Mouse (Mus musculus) right cerebral cortex, adult 2 months (tissue): ENCODE results near the gene Fam78a.

ENCODE experiments used
- DNase-seq, 2 experiments: peaks; one replicate each; pipeline ENCODE4 v3.0.0; 2021 to 2022; ENCODE audit warnings: low spot score in 2 of 2

The Fam78a gene

DNA sequence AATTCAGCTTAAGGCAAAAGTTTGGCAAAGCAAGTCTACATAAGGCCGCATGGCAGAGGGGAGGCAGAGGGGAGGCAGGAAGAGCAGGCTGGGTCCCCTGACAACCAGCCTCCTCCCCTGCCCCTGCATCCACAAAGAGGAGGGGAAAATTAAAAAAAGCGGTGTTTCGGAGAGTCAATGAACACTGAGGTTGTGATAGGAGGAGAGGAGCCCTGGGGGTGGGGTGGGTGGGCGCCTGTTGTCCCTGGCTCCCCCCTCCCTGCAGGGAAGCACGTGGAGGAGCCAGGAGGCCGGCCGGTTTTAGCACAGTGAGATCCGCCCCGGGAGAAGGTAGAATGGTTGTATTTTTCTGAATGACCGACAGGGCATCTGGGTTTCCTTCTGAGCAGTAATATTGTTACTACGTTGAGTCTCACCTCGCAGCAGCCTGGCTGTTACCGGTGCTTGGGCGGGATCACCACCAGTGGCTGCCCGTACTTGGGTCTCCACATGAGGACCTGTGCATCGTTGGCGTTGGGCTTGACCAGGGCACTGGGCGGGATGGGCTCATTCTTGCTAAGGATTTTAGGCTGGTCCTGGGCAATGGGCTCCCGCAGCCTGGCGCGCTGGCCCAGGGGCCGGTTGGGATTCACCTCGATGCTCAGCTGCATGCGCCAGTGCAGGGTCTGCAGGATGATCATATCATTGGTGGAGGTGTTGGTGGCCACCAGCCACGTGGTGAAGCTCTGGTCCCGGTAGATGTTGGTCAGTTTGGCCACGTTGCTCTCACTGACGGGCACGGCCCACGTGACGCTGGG, 15.6 kb downstream of the Fam78a start:
- DNase-seq: no peak

DNA sequence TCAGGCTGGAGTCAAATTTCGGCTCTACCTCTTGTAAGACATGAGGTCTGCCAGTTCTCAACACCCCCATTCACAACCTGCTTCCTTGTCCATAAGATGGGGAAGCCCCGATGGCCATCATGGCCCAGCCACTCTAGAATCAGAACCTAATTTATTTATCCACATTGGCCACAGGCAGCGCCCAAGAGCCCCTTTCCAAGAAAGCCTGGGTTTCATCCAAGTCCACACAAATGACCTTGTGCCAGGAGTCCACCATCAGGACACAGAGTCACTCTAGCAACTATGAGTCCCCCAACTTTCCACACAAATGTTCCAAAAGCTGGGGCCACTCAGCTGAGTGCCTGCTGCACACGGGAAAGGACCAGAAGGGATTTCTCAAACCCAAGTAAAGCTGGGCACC, 18.7 kb downstream of the Fam78a start:
- DNase-seq: no peak

DNA sequence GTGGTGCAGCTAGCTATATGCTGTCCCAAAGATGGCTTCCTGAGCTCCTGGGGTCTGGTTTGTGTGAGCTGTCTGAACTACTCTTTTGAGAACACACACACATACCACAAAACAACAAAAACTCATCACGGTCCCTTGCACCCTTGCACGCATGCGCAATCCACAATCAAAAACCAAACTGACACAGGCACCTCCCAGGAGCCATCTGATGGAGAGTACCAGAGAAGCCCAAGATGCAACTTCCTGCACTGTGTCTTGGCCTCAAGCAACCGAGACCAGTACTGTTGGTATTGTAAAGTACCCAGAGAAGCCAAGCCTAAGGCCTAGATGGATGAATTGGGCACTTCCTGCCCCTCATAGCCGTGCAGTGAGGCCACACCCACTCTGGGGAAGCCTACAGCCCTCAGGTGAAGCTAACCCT, 19.3 kb downstream of the Fam78a start:
- no peak for DNase-seq

DNA sequence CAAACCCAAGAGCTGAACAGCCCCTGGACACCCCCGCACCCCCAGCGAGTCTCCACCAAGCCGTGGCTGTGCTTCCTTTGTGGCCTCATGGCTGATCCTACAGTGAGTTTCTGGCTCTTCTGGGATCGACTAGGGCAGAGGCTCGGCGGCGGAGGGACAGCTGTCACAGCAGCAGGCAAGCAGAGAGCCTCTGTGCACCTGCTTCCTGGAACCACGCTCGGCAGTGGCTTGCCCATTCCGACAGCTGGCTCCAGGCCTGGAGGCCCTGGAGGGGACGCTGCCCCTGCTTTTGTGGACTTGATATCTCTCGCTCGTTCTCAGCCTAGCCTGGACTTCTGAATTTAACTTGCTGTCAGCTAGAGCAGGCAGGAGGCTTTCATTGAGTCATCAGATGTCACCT, 19.7 kb downstream of the Fam78a start:
- DNase-seq: no peak

DNA sequence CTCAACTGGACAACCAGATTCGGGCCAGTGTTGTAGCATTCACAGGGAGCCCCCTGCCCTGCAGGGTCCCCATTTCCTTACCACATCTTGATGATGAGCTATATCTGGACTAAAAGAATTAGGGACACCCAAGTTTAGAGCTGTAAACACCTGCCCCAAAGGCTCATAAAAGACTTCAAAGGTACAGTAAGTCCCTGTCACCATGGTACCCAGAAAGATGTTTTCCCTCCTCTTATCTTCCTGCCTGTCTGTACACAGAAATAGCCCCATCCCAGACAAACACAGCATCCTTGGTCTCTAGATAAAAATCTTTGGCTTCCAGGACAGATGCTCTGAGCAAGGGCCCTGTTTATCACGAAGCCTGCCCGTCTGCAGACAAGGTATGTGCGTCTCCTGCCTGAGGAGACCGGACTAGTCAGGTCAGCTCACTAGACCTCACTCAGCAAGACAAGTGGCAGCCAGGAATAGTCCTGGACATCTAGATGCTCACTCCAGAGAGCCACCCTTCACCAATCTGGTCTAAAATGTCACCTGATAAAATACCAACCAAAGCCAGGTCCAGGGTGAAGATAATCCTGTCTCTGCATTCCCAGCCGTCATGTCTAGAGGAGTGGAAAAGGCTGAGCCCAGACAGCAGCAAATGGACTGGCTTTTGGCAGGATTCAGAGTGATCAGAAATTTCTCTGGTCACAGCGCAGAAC, 21.1 kb downstream of the Fam78a start:
- no peak for DNase-seq

DNA sequence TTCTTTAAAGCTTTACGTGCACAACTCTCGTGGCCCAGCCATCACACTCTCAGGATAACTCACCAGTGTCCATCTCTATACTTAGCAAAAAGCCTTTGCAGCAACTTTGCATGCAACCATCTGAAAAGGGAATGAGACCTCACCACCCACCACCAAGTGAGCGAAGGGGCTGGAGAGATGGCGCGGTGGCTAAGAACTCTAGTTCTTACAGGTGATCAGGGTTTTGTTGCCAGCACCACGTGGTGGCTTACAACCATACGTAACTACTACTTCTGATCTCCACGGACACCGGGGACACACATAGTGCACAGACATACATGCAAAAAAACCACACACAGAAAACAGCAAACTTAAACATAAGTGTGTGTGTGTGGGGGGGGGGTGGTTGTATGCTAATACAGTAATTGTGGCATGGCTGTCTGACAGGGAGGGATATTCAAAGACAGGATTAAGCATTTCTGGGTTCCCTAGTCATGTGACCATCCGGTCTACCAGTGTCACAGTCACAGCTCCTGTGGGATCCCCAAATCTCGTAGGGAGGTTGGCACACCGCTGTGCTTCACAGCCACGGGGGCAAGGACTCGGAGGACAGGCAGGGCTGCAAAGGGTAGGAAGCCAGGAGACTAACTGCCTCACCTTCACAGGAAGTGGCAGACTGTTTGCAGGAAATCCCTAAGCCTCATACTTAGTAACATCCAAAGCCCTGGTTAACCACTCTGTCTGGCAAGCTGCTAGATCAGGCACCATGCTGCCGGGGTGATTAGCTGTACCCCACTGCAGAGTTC, 21.8 kb downstream of the Fam78a start:
- no peak for DNase-seq

DNA sequence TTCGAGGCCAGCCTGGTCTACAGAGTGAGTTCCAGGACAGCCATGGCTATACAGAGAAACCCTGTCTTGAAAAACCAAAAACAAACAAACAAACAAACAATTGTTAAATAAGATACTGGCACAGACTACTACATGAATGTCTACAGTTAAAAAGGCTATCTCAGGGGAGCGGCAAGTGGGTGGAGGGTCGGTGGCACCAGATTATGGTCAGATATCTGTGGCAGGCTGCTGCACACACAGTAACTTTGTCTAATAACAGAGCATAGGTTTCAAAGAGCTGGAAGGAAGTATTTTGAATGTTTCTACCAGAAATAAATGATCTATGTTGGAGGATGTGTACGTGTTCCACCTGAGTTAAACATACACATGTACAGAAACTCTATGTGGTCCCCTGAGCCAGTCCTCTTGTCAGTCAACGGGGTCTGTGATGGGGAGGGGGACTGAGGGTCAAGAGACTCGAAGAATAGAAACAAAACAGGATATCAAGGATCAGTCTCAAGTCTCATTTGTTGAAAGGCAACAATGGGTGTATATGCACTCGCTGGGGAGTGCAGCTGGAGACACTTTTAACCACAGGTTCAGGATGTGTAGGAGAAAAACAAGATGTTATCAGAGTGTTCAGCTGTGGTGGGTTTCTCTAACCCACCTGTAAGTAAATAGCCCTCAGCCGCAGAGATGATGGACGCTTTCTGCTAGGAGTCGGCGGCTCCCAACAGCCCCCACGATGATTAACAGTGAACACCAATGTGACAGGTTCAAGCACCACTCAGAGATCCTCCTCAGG, 22.7 kb downstream of the Fam78a start:
- DNase-seq: no peak

DNA sequence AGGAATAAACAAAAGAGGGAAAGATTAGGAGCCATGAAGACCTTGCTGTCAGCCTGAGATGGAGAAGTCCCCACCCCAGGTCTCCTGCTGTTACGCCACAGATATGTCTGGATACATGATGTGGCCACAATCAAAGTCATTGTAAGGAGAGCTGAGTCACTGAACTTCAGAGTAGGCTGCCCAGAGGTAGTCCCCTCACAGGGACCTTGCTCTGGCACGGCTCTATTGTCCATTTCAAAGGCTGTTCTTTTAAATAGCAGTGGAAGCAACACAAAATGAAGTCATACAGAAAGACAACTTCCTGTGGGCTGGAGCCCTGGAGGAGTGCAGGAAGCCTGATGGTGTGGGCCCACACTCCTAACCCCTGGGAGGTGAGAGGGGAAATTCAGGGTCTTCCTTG, 23.5 kb downstream of the Fam78a start:
- no peak for DNase-seq

DNA sequence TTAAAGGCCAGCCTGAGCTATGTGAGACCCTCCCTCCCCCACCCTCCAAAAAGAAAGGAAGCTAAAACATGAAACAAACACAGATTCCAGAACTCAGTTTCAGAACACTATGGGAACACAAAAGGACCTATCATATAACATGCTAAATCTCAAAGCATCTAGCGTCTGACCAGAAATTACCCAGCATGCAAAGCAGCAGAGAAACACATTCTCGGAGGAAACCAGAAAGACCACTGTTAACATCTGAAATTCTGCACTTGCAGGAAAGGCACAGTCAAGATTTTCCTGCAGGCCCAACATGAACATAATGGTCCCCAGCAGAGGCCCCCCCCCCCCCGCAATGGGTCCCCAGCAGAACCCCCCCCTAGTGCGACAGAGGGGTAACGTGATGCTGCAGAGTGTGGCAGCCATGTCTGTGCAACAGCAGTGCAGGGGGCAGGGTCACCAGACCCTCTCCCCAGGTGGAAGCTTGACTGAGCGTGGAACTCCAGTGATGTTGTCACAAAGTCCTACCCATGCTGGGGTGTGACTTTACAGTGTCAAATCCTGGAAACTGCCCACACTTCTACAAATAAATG, 24.3 kb downstream of the Fam78a start:
- DNase-seq: no peak

DNA sequence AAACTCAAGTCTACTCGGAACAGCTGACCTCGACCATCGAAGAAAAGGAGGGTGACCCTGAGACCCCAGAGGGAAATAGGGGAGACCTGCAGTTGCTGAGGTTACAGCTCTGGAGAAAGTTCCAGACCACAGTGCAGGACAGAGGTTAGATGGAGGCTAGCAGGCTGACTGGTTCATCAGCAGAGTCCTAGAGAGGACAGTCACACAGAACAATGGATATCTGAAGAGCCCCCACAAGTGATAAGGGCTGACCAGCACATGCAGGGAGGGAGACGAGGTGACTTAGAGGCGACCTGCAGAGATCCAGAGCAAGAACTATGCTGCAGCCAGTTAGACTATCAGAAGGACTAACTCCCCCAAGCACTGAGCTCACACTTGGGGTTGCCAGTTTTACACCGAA, 25.0 kb downstream of the Fam78a start:
- no peak for DNase-seq

DNA sequence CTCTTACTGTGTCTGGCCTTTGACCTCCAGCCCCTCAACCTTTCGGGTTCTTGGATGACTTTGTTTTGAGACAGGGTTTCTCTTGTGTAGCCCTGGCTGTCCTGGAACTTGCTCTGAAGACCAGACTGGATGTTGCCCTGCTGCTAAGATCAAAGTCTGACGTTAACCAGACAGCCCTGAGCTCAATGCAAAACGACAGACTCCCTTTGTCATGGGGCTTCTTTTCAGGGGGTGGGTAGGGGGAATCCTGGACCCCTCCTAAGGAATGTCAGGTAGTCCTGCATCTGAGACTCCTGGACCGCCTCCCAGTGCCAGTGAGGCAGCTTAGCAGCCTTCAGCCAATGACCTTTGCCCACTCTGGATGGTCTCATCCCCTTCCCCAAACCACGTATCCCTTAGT, 25.9 kb downstream of the Fam78a start:
- no peak for DNase-seq

DNA sequence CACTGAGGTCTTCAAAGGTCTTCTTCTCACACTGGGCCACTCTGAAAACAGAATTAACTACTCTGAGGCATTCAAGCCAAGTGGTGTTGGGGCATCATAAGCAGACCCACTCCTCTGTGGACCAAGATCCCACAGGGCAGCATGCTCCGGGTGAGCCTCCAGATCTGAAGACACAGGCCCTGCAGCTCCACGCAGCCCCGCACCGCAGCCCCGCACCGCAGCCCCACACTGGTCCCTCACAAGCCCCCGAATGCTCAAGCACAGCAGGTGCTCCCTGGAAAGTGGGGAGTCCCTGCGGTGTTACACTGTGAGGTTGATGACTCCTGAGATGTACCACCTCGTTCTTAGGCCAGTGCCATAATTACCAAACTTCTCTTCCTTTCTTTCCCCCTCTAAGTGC, 26.4 kb downstream of the Fam78a start:
- no peak for DNase-seq

DNA sequence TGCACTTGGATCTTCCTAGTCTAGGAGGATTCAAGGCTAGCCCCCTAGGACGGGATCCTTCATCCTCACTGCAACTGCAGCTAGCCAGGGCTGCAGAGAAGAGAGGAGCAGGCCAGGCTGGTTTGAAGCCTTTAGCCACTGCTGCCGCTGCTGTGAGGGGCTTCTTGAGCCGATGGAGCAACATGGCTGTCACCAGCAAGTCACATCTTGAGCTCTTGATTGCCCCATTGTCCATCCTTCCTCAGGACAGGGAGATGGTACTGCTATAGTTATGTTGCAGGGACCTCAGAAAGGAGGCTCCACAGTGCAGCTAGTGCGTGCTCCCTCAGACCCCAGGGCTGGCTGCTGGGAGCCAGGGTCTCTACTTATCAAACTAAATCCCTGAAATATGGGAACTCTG, 26.9 kb downstream of the Fam78a start:
- no peak for DNase-seq

DNA sequence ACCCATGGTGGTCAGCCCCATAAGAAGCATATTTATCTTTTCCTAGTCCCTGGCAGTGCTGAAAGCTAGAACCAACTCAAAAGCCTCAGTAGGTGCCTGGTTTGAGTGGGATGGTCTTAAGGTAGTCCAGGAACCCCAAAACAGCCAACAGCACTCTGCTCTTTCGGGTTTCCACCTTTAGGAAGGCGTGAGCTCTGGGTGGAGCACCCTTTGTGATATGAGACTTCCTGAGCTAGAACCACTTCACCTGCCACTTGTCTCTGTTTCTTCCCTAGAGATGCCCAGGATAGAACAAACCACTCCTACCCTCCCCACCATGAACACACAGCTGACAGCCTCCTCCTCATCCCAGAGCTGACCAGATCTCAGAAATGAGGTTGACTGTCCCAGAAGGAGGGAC, 27.3 kb downstream of the Fam78a start:
- DNase-seq: no peak

DNA sequence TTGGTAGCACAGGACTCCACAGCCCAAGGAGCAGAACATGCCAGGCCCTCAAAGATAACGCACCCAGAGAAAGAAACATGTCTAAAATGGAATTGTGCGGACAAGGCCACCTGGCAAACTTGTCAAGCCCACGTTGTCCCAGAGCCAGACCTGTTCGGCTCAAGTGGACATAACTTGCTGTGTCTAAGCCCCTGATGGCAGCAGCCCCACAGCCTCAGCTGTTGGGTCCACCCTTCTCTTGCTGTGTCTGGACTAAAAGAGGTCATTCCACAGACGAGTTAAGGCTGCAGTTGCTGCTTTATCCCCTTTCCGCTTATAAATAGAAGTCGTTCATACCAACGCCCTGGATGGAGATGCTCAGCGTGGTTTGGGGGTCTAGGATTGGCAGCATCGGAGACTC, 28.1 kb downstream of the Fam78a start:
- no peak for DNase-seq

DNA sequence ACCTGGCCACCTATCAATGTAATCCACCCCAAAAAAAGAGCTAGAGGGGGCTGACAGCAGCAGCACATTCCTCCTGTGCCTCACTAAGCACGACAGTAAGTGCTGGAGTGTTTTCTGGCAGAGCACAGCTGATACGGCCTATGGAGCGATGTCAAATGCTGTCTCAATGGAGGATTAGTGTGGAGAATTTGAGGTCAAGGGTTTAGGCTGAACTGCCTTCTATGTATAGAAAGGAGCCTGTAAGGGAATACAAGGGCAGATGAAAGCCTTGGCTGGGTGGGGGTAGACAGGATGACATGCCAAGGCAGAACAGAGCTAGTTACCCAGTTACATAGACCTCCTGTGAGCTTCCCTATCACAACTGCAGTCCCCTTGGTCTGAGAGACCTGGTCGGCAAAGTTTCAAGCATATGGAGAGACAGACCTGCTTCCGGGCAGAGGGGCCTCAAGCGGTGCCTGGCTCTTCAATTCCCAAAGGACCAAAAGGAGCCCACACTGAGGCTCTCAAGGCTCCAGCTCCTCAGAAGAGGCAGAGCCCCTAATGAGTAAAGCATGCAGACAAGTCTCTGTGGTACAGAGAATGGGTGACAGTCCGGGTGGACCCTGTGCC, 29.2 kb downstream of the Fam78a start:
- DNase-seq: no peak

DNA sequence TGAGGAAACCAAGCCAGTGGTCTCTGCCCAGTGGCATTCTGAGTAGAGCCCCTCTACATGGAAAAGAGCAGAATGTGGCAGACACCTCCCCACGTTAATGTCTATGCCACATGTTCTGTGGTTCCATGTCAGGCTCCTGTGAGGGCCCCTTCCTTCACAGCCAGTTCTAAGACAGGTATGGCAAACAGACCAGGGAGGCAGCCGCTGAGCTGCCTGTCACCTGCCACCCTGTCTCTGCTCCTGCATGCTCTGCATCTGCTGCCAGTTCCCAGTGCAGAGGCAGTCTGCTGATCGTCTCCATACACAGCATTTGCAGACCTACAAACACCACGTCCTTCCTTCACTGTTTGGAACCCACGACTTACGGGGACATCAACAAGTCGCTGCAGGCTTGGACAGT, 32.2 kb downstream of the Fam78a start:
- no peak for DNase-seq

DNA sequence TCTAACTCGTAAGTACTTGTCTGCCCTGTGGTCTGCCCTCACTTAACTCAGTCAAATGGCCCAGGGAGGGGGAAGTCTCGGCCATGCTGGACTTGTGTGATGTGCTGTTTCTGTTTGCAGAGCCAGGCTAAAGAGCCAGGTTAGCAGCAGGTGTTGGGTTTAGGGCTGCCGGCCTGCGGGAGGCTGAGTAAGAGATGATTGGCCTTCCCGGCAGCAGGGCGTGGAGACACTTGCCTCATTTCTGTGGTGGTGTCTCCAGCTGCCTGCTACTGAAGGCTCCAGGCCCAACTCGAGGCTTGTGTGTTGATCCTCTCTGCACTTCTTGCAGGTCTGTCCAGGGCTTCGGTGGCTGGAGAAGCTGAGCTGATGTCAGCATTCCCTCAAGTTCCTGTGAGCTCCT, 32.9 kb downstream of the Fam78a start:
- DNase-seq: no peak

DNA sequence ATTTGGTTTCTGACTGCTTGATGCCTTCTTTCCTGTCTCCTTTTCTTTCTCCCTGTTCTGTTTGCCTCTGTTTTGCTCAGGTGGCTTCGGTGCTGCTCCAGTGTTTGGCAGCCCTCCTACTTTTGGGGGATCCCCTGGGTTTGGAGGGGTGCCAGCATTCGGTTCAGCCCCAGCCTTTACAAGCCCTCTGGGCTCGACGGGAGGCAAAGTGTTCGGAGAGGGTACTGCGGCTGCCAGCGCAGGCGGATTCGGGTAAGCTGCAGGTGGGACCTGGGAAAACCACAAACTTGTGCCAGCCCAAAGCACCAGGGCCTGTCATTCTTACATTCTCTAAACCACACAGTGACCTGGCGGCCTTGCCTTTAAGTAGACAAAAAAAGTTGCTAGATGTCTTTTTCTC, 37.3 kb downstream of the Fam78a start:
- no peak for DNase-seq

DNA sequence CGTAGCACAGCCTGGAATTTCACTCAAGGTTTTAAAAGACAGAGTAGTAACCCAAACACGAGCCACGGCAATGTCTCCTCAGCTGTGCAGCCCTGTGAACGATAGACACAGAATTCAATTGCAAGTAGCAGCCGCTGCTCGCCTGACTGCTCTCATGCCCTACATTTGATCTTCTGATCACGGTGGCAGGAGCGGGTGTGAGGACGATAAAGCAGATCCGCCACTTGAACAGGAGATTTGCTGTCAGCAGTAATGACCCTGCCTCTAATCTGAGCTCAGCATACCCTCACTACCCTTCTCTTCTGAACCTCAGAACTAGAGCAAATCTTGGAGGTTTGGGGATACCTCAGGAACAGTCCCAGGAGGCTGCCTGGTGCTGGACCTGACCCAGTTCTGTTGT, 38.6 kb downstream of the Fam78a start:
- no peak for DNase-seq

DNA sequence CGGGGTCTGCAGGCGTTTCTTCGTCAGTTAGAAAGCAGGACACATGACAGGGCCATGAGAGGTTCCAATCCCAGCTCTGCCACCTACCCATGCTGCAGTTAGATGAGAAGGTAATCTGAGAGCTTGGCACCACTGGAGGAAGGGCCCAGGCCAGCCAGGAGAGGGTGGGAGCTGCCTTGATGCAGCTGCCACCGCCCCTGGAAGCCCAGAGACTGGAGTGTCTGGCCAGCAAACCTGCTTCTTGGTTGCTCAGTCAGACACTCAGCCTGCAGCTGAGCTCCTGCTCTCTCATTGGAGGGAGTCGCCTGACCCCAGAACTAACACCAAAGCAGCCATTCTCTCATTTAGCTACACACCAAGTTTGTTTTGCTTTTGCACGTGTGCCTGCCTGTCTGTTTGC, 39.3 kb downstream of the Fam78a start:
- DNase-seq: no peak
